Mouse (Mus musculus): ENCODE measurements around the gene Lgals8.
A peak's percentile ranks its signal among the peaks of the same experiment; 100 is the strongest.

Gene Lgals8

DNA sequence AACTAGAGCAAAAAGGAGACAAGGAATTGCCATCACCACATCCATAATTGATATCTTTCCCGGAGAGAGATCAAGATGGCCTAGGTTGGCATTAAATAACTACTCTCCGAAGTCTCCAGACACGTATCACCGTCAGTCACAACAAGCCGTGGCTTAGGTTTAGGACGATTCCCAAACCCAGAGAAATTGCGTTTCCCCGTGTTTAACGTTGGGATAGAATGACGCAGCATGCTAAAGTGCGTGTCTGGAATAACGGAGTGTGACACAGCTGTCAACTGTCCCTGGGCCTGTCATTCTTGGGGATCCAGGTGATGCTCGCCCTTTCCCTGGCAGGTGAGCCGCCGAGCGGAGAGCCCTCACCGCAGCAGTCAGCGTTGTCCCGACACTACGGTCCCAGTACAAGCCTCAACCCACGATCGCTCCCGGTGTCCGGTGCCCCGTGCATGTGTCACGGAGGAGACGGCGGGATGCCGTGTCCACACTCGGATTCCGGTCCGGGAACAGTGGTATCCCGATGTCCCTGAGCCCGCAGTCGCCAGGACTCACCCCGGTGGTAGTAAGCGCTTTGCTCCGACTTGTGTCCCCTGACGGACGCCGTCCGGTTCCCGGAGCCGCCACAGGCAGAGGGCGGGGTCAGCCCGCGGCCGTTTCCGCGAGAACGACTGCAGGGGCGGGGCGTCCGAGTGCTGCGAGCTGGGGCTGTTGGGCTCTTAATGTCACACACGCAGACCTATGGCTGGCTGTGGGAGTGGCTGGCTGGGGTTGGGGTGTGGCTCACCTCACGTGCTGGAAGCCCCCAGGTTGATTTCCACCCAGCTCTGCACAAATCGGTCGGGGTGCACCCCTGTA is 3.6 kb downstream of the Lgals8 start:
- DNase-seq (ENCODE audit: low read depth, low spot score): peak; percentile 99

DNA sequence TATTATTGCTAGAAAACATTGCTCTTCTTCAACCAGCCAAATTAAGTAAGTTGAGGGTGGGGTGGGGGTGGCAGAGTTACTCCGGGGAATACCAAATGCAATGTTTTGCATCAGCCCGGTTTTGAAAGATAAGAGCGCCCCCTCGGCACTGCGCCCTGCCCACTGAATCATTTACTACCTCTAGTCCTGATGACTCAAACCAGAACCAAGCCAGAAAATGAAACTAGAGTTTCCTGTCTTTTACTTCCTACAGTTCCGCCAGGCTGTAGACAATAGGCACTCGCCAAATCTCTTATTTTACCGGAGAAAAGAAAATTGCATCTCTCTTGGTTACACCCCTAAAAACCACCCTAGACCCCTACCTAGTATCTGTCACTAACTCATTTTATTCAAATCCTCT is 4.3 kb downstream of the Lgals8 start:
- DNase-seq (ENCODE audit: low read depth, low spot score): peak; percentile 94

DNA sequence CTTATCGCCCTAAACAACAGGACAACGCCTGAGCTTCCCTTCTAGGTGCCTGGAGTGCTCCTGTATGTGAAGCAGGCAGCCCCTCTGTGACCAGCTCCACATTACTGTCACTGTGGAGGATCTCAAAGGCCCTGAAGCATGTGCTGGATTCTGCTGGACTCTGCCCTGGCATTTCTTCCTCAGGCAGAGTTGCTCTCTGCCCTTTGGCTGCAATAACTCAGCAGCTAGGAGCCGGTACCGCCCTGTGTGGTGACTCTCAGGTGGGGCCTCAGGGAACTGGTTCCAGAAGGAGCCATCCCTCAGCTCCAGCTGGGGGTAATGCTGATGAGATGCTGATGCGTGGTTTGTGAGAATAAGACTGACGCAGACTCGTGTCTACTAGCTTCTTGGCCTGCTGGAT is 8.0 kb downstream of the Lgals8 start:
- no peak for DNase-seq (ENCODE audit: low read depth, low spot score)

DNA sequence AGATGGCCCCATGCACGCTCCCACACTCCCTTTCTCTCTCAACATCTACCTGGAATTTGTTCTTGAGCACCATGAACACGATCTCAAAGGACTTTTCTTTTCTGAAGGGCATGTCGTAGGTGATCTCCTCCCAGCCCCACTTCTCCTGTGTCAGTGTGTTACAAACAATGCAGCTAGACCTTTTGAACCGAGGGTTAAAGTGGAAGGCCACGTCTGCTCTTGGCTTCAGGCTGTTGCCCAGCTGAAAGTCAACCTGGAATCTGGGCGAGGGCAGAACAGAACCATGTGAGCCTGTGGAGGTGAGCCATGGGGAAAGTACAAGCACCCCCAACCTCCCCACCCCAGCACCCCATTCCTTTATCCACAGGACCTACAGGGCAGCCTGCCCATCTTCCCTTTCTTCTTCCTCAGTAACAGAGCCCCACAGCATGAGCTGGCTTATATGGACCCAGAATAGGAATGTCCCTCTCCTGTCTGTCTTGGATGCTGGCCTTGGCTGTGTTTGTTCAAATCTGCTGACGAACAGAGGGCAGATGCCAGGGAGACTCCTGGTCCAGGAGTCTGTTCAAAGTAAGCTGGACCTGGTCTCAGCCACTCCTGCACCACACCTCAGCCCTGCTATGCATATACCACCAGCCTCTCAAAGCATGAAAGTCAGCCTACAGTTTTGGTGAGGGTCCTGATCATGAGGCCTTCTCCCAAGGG is 9.9 kb downstream of the Lgals8 start:
- DNase-seq (ENCODE audit: low read depth, low spot score): no peak

DNA sequence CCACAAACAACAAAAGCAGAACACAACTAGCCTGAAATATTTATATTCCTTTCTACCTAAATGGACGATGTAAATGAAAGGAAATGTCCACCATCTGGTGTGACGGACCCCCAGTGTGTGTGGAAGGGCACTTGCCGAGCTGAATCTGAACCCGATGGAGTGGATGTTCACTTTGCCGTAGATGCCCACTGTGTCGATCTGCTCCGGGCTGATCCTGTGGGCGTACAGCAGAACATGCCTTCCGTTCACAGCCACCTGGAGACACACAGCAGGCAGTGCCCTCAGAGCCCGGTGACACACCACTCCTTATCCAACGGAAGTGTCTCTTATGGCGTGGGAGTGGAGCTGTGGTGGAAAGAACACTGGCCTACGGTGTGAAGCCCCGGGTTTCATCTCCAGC is 11.6 kb downstream of the Lgals8 start:
- DNase-seq (ENCODE audit: low read depth, low spot score): no peak

DNA sequence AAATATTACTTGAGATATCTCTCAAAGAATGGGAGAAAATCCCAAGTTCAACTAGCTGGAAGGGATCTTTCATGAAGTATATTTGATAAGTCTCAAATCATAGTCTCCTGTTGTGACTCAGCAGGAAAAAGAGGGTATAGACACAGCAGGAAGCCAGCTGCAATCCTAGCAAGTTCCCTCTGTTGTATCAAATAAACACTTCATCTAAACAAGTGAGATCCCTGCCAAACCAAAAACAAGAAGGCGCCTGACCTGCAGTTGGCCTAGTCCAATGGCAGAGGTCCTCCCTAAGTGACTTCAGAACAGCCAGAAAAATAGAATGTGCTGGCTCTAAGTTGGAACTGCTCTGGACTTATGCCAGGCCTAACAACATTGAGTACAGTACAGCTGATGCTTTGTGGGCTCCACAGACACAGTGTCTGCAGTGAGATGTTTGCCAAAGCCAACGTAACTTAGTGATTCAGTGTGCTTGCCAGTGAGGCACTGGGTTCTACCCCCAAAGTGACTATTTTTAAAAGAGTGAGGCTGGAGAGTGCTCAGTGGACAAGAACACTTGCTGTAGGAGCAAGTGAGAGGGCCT is 22.6 kb downstream of the Lgals8 start:
- no peak for DNase-seq (ENCODE audit: low read depth, low spot score)

DNA sequence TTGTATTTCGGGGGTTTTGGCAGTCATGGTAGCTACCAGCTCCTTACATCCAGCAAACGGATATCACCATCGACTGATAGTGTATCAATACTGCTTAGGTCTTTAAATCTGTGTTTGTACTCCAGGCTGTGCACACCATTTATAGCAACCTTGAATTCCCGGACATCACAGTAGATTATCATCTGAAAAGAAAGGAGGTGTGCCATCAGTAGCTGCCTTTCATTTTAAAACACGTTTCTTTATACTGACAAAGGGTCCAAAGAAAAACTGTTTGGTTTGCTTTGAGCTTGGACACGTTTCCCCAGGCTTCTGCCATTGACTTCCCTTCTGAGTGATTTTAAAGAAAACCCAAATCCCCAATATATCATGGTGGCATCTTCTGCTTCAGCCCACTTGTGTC is 23.9 kb downstream of the Lgals8 start:
- no peak for DNase-seq (ENCODE audit: low read depth, low spot score)

DNA sequence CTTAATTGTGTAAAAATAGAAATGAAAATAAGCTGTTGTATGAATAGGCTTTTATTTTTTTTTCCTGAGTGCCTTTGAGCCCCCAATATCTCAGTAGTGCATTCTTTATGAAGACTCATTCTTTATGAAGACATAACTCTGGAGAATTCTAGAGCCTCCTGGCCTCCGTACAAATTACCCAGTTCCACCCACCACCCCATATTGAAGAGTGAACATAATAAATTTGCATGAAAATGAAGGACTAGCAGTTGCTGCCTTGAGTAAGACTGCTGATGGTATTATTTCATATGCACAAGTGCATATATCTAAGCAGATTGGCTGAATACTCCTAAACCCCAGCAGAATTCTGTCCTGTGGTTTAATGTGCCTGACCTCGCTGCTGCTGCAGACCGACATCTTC is 25.2 kb downstream of the Lgals8 start:
- no peak for DNase-seq (ENCODE audit: low read depth, low spot score)

DNA sequence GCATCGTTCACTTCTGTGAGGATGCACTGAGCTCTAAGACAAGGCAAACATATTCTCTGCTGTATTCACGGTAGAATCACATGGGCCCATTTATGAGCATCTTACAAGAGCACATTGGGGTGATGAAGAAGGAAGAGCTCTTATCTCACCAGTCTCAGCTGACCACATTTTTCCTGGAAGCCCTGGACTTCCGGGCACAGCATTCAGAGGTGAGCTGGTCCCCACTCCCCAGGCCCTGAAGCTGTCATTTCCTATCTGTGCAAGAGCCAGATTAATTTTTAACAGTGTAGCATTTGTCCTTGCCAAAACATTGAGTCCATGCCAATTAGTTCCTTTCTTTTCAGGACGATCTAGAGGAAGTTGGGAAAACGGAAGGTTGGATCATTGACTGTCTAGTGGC is 30.9 kb downstream of the Lgals8 start:
- DNase-seq (ENCODE audit: low read depth, low spot score): no peak

DNA sequence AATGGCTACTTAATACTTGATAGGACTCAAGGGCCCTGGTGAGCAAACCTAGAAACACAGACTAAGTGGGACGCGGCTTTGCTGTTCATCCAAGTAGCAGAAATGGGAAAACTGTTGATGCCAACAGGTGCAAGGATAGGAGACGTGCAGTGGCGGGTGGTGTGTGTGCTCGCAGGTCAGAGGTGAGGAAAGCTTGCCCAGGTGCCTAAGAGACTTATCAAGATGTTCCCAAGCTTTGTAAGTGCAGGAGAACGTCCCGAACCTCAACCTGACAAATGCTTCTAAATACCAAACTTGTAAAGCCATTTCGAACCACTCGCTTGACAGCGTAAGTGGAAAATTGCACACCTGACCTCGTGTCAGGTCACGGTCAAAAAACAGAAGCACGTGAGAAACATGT is 36.2 kb downstream of the Lgals8 start:
- DNase-seq (ENCODE audit: low read depth, low spot score): no peak

DNA sequence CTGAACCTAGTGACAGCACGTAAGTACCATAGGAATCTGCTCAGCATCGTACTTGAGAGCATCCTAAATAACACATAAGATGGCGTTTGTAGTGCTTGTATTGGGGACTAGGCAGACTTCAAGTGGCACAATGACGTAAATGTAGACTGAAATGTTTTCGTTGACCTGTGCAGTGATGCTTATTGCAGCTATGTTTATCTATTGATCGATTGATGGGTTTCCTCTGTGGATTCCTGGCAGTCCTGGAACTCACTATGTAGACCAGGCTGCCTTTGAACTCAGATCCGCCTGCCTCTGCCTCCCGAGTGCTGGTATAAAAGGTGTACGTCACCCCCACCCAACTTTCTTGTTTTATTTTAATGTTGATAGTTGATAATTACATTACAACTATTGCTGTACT is 44.1 kb downstream of the Lgals8 start:
- no peak for DNase-seq (ENCODE audit: low read depth, low spot score)

DNA sequence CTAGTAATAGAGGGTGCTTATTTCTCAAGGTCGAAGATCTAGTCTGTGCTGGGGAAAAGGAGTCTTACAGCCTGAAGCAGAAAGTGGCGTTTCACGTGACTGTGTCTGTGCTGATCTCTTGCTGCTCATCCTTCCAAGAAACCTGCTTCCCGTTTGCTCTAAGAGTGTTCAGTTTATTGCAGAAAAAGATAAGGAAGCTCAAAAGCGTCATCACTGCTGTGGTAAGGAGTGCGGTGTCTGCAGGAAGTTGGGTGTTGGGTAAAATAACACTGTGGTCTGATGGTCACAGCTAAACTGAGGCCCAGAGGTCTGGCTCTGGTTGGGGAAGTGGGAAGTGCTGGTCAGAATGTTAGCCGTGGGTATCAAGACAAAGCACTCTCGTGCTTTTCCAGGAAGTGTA is 52.7 kb downstream of the Lgals8 start:
- DNase-seq (ENCODE audit: low read depth, low spot score): no peak

DNA sequence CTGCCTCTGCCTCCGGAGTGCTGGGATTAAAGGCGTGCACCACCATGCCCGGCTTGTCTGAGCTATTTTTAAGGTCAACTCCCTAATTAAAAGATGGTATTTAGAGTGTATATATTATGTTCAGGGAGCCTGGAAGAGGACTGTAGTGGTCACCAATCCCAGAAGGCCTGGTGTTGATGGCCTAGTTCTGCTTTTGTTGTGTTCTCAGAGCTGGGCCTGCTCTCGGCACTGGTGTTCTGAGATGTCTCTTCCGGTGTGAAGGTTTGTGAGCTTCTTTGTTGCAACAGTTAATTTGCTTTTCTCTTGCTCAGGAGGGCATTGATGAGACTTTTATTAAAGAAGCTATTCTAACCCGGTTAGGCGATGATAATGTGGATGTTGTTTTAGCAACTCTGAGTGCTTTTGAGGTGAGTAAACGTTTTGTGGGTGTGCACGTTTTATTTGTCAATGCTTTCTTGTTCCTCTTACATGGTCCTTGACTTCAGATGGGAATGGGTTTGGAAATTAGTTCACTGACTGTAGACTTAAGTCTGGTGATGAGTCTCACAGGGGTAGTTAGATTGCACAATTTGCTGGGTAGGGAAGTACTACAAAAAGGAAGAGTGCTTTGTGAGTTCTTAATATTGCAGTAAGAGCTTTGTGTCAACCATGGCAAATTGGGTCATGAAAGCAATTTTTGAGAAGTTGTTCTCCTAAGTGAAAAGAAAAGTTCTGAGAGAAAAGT is 56.2 kb downstream of the Lgals8 start:
- no peak for DNase-seq (ENCODE audit: low read depth, low spot score)

DNA sequence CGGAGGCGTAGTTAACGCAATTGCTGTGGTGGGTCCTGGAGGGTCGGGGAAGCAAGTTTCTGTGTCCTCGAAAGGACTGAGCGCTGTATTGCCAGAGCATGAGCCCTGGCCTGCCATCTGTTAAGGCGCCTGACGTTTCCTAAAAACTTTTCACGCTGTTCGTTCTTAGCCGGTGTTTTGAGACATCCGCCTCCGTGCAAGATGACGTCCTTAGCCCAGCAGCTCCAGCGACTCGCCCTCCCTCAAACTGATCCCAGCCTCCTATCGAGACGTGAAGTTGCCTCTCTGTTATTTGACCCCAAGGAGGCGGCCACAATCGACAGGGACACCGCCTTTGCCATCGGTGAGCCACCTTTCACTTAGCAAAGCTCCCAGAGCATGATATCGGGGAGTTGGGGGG is 69.2 kb downstream of the Lgals8 start:
- DNase-seq (ENCODE audit: low read depth, low spot score): no peak

DNA sequence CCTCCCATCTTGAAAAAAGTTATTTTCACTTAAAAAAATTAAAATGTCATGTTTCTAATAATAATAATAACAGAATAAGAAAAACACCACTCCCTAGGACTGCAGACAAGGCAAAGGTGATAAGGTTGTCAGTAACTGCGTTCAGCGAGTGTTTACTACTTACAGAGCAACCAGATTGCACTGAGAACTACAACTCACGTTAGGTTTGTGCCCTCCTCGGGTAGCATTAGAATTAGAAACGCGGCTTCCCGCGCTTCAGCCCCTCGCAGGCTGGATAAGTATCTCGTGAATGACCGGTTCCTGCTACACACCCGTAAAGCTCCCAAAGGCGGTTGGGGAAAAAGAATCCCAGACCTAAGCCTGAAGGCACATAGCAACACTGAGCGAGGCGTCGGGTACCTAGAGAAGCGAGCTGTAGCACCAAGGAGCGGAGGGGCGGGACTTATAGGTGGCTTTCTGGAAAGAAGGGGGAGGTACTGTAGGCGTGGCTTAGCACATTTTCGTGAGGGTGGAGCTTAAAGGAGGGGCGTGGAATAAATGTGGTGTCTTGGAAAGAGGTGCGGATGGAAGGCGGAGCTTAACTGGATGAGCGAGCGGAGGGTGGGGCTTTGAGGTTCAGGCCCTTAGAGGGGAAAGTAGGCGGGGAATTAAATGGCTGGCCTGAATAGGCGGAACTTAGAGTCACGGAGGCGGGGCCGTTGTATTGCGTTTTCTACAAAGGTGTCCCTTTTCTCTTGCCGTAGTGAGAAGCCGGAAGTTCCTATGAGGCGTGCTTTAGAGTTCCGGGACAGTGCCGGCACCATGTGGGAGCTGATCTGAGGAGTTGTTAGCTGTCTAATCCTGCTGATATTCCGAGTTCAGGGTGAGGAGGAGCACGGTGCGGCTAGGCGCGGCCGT is 69.9 kb downstream of the Lgals8 start, which contains the start of gene Heatr1:
Gene Heatr1 (plus strand): TSS at position 419 of the 897 bp plus-strand sequence.
- peak; percentile 100 for DNase-seq (ENCODE audit: low read depth, low spot score)

Data from A20 (cell line).